Mouse (Mus musculus) B cell, adult 67 days (primary cell): ENCODE measurements around the gene Calcrl. TPM values are rescaled to one million over a fixed set of nuclear protein-coding genes. Genes with fewer than 3 reads are reported as not detected.

Experiments
- total RNA-seq, 2 experiments: library from RNA; stranded (reverse); gene quantifications; 4 replicates each; pipeline ENCODE4 v1.2.4; 2023

The Calcrl gene
- total RNA-seq: 10 to 100 TPM; 10.6 to 12.1 TPM

DNA sequence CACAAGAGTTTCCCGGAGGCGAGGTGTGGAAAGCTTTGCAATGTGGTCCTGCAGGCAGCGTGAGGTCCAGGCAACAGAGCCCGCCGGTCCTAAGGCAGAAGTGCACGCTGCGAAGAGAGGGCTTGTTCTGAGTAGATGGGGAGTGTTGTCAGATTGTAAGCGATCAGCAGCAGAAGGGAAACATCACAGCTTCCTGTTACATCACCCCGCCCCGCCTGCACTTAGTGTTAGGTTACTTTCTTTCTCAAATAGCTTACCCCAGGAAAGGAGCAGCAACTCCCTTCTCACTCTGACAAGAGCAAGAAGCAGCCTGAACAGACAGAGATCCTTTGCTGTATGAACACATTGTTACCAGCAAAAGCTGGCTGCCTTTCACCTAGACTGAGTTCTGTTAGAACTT, at the start of gene Calcrl:
Gene Calcrl (minus strand): TSS at position 274 of the 400 bp plus-strand sequence.

Other genes with a start within 250 kb of the Calcrl start
- 1 to 10 TPM; 1.7 to 1.8 TPM for gene Tfpi, start 51.4 kb upstream of the Calcrl start, total RNA-seq
- gene Ctnnd1, start 225.4 kb upstream of the Calcrl start, total RNA-seq: 1 to 10 TPM; 3.5 to 4.8 TPM
- not detected for gene Btbd18, start 233.7 kb upstream of the Calcrl start, total RNA-seq
- gene Selenoh, start 245.4 kb upstream of the Calcrl start, total RNA-seq: 10 to 100 TPM; 41.3 to 53.3 TPM